Mouse (Mus musculus) regulatory T cell (primary cell): ENCODE measurements at regions not wholly inside any gene's neighbourhood (a gene's known extent, or its start where the extent isn't known, plus 50 kb on each side); places are given as distances from the start of the nearest gene placed in this dataset.

Experiments
- in situ Hi-C: fragments of 300-600 bp; cut with MboI, MseI; formaldehyde crosslinking; loops from one replicate; pipeline ENCODE4 v1.15.1; 2025; ENCODE audit warnings: high pct_unique_total_duplicates

DNA sequence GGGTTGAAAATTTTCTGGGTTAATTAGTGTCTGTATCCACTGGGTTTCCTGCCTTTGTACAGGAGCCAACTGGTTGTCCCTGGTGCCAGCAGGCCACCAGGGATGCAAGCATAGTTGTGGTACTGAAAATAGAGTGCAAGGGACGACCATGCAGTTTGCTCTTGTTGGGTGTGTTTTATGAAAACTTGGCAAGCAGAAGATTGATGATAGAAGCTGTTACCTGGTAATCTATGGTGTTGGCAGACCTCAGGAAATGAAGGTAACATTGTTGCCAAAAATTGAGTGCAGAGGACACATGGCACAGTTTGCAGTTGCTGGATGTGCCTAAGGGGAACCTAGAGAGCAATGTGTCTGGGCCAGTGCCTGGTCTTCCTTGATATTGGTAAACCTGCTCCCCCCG lies 818.7 kb downstream of the Tlr4 start:
- in situ Hi-C loops: no loop called here

DNA sequence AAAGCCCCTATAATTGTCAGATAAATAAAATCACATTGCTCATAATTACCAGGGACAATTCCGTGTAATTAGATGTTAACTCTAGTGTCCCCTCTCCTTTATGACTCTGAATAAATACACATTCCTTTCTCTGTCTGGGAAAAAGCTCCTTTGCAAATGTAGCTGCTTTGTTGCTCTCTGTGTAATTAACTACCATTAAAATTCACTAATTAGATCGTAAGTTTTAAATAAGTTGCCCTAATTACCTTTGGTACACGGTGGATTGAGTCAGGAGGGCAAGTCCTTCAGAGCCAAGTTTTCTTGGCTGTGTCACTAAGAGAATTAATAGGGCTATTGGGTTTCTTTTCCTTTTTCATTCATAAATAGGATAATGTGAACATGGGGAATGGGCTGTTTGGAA lies 834.7 kb downstream of the Tlr4 start:
- in situ Hi-C loops: loop anchor here (10.0 kb wide), 1 partner anchor 1377 kb away; no protein-coding TSS in a partner anchor

DNA sequence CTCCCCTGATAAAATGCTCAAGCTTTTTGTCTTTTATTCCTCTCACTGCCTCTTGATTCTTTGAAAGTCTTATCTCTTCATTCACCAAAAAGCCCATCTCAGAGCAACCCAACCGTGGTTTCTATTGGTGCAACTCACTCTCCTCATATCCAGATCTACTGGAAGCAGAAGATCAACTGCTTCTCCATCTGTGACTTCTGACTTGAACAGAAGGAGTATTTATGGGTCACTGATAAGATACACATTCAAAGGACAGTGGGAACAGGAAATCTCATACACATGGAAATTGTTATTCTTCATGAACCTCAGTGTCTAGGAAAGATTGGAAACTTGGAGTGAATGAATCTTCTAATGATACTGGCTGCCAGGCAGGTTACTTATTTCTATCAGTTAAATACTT lies 846.6 kb downstream of the Tlr4 start:
- in situ Hi-C loops: no loop called here

DNA sequence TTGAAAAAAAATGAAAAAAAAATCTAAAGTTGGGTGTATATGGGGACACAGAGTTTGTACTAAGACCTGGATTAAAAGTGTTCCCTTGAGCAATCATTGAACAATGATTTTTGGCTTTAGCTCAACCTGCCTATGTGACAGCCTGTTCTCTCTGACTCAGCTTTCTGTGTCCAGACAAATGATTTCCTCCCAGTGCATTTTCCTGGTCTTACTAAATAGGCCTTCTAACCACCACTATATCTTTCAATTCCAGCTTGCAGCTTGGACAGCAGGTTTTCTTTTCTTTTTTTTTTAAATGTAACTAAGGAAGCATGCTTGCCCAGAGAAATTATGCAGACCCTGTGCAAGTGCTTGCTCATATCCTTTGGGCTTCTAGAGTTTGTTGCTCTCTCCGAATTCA lies 850.2 kb downstream of the Tlr4 start:
- in situ Hi-C loops: no loop called here

DNA sequence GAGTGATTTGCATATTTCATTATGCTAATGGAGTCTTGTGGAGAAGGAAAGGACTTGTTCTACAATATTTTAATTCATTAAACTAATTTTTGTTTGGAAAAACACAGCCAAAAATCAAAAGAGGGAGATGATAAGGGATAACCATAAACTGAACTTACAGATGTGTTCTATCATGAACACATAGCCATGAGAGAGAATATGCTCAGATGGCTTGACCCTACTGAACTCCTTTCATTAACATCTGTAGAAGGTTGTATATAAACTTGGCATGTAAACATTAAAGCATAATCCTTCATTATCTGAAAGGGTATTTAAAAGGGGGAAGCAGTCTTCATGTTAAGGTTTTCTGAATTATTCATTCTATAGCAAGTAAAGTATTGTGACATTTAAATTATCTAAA lies 871.1 kb downstream of the Tlr4 start:
- in situ Hi-C loops: no loop called here
